Mouse (Mus musculus) erythroblast, embryonic 14.5 days (primary cell): ENCODE measurements around the gene Mettl17.

Experiments
- GATA1 ChIP-seq: IDR thresholded peaks from 2 replicates; pipeline ENCODE4 v1.6.1; 2012; ENCODE audit warnings: low read length, inconsistent platforms, mixed read lengths
- TAL1 ChIP-seq: IDR thresholded peaks from 3 replicates; pipeline ENCODE4 v1.6.1; 2012; ENCODE audit warnings: low read length, inconsistent platforms, mixed read lengths

GRCm38 (mm10) chr14:51902806-51903710, 18.4 kb downstream of the Mettl17 start:
- TF ChIP-seq GATA1: no peak
- no peak for TF ChIP-seq TAL1
